Mouse (Mus musculus): ENCODE results near the gene Dtnb.

- TF ChIP-seq CTCF (IDR thresholded peaks at IDR 0.05; ENCODE audit: low read depth, low read length) (no peak), TAL1 (conservative IDR thresholded peaks at IDR 0.05; ENCODE audit: low read depth, low read length) (no peak), POLR2AphosphoS5 (IDR thresholded peaks at IDR 0.05; ENCODE audit: insufficient replicate concordance, low read depth, low read length) (no peak)
Observed at GRCm38 (mm10) chr12:3778286-3778685, 206.1 kb downstream of the Dtnb start.
